Mouse (Mus musculus): Measurements from ENCODE around the gene Hps4.

DNA sequence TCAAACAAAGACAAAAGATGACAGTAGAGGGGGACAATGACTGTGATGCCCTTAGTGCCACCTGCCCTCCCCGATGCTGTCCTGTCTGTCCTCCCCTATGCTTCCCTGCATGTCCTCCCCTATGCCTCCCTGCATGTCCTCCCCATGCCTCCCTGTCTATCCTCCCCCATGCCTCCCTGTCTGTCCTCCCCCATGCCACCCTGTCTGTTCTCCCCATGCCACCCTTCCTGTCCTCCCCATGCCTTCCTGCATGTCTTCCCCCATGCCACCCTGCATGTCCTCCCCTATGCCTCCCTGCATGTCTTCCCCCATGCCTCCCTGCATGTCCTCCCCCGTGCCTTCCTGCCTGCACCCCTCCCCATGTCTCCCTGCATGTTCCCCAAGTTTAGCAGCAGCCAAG lies 42.8 kb upstream of the Hps4 start:
- TF ChIP-seq CTCF (conservative IDR thresholded peaks at IDR 0.05; ENCODE audit: insufficient read depth, insufficient read length, low read depth, low read length) (no peak), POLR2A (IDR thresholded peaks at IDR 0.05; ENCODE audit: low read depth, low read length) (no peak)

Data from kidney, adult 2 months (tissue).